Comparison of ENCODE assay signal across 26 mouse cellular contexts in genomic region chr2:102063906-102064505, GRCm38 (mm10).
A peak's percentile ranks its signal among the peaks of the same experiment; 100 is the strongest.
DNase-seq lines count a peak whose midpoint lies in the region; ATAC-seq and TF ChIP-seq lines count a peak whose summit lies in the region.
"Had no signal": no experiment of that assay in that cellular context is flagged by ENCODE, and none has a peak within 500 bp of the region (broad histone marks: within the 10 kb centered on the region; RNA-seq: fewer than 3 reads in every experiment).

No protein-coding gene starts in this region.

- H3K9ac ChIP-seq in kidney, embryonic 15.5 days: no peak overlapping the region
- H3K9ac ChIP-seq: forebrain, embryonic 13.5 days; hindbrain, embryonic 15.5 days; liver, embryonic 13.5 days; neural tube, embryonic 13.5 days had no signal

- TF ChIP-seq POLR2A in kidney, adult 2 months (IDR thresholded peaks at IDR 0.05; ENCODE audit: low read depth, low read length): no peak

- peak; percentile 69 for ATAC-seq in kidney, embryonic 15.5 days (replicated peaks; ENCODE audit: low FRiP score)
- peak; percentile 34; the same call in 1 of the 2 replicates for ATAC-seq in neutrophil, adult 5-6 weeks (ENCODE audit: extremely low read depth, insufficient number of reproducible peaks, low FRiP score, poor library complexity, severe bottlenecking)
- ATAC-seq: CD4-positive, CD25-positive, alpha-beta regulatory T cell, adult 4 months; forebrain, embryonic 13.5 days; inflammation-experienced regulatory T-cells, adult 6 months; midbrain, embryonic 16.5 days had no signal

- H3K9me3 ChIP-seq in kidney, embryonic 15.5 days (replicated peaks): no peaks in the 10 kb centered on the region
- H3K9me3 ChIP-seq: forebrain, embryonic 13.5 days; hindbrain, embryonic 10.5 days; hindbrain, embryonic 15.5 days; liver, embryonic 13.5 days; neural tube, embryonic 13.5 days had no signal

- H3K4me3 ChIP-seq in kidney, adult 2 months (ENCODE audit: insufficient read depth, low read depth, low read length): no peak overlapping the region
- H3K4me3 ChIP-seq in kidney, embryonic 15.5 days (replicated peaks): no peak overlapping the region
- H3K4me3 ChIP-seq: forebrain, embryonic 13.5 days; hindbrain, embryonic 10.5 days; hindbrain, embryonic 15.5 days; liver, embryonic 13.5 days; myocyte; neural tube, embryonic 13.5 days had no signal

- WGBS in kidney, adult 2 months: 59% methylated on average over 7 of the region's 7 CpGs
- WGBS in kidney, embryonic 15.5 days: 75% methylated on average over 7 of the region's 7 CpGs

- H3K27ac ChIP-seq in kidney, adult 2 months (ENCODE audit: insufficient read depth, low read depth, low read length): no peak overlapping the region
- peak overlapping the region; percentile 58; the same call in 1 of the 2 replicates for H3K27ac ChIP-seq in kidney, embryonic 15.5 days
- H3K27ac ChIP-seq: forebrain, embryonic 13.5 days; hindbrain, embryonic 10.5 days; hindbrain, embryonic 15.5 days; liver, embryonic 13.5 days; neural tube, embryonic 13.5 days; stomach, postnatal 0 days had no signal

- TF ChIP-seq CTCF in kidney, adult 2 months (conservative IDR thresholded peaks at IDR 0.05; ENCODE audit: insufficient read depth, insufficient read length, low read depth, low read length): no peak

- peak; percentile 34 for DNase-seq in kidney, adult 11 months
- no peak for DNase-seq in kidney, postnatal 4 days
- DNase-seq in kidney, adult 2 months: peak; percentile 69
- DNase-seq in natural killer cell, adult 2 months (ENCODE audit: low spot score in 2 of 2): no peak
- DNase-seq in urinary bladder, postnatal 14 days (ENCODE audit: low spot score): no peak
- DNase-seq: adrenal gland, postnatal 25 days; cerebellum, adult 18-20 months; gastrocnemius, postnatal 14 days; heart, postnatal 14 days; left cerebral cortex, postnatal 4 days; liver, embryonic 13.5 days; lung, adult 18-20 months; lung, postnatal 10 days; thymus, adult 2 months; thymus, postnatal 4 days had no signal

- H3K27me3 ChIP-seq in kidney, adult 2 months (replicated peaks; ENCODE audit: control insufficient read depth, insufficient read depth, low read length): no peaks in the 10 kb centered on the region
- no peaks in the 10 kb centered on the region for H3K27me3 ChIP-seq in kidney, embryonic 15.5 days
- H3K27me3 ChIP-seq: forebrain, embryonic 13.5 days; hindbrain, embryonic 15.5 days; liver, embryonic 13.5 days; neural tube, embryonic 13.5 days had no signal

- H3K4me1 ChIP-seq in kidney, adult 2 months (ENCODE audit: control insufficient read depth, insufficient read depth, low read length): peaks cover 10% of the 10 kb centered on the region
- peaks cover 14% of the 10 kb centered on the region for H3K4me1 ChIP-seq in kidney, embryonic 15.5 days
- H3K4me1 ChIP-seq: forebrain, embryonic 13.5 days; hindbrain, embryonic 10.5 days; liver, embryonic 13.5 days; neural tube, embryonic 13.5 days had no signal

- no peaks in the 10 kb centered on the region for H3K36me3 ChIP-seq in kidney, adult 2 months (ENCODE audit: control insufficient read depth, insufficient read depth, low read length)
- 0 out of 2 replicates have a peak, but pooled peaks cover 6% of the 10 kb centered on the region for H3K36me3 ChIP-seq in kidney, embryonic 15.5 days
- H3K36me3 ChIP-seq: hindbrain, embryonic 15.5 days; liver, embryonic 13.5 days had no signal

- no peak overlapping the region for H3K4me2 ChIP-seq in kidney, embryonic 15.5 days
- H3K4me2 ChIP-seq: forebrain, embryonic 13.5 days; hindbrain, embryonic 15.5 days; liver, embryonic 13.5 days; neural tube, embryonic 13.5 days had no signal

Comparison
In these comparisons a context has a peak if more than half of its experiments do, and no peak if none do; other contexts are left out.
1. DNase-seq: peak in kidney, adult 11 months (single experiment) and kidney, adult 2 months (single experiment); none in kidney, postnatal 4 days (0 of 2), natural killer cell, adult 2 months (0 of 2) and urinary bladder, postnatal 14 days (single experiment).